Mouse (Mus musculus) limb, embryonic 14.5 days (tissue): Measurements from ENCODE around the gene Kdm2b. TPM values are rescaled to one million over a fixed set of nuclear protein-coding genes. Genes with fewer than 3 reads are reported as not detected.
A peak's percentile ranks its signal among the peaks of the same experiment; 100 is the strongest.

Experiments used
- ATAC-seq: fragments of 200-750 bp; cut with Nextera tagmentation; 2 replicates; pipeline ENCODE4 v1.8.0; 2017; ENCODE audit warnings: low read depth, moderate number of reproducible peaks, moderate TSS enrichment; ENCODE audit not compliant: low FRiP score
- DNase-seq: peaks from one replicate; pipeline ENCODE4 v3.0.0-alpha.2; 2015; ENCODE audit warnings: low spot score
- H3K27ac ChIP-seq: fragments of 300-500 bp; sonication (generic); replicated peaks from 2 replicates; pipeline ENCODE4 v1.5.1; 2014; ENCODE audit warnings: low read depth, mild to moderate bottlenecking, low read length, moderate library complexity, mixed read lengths
- H3K27me3 ChIP-seq: fragments of 300-500 bp; sonication (generic); 2 replicates; pipeline ENCODE4 v1.6.1; 2014; ENCODE audit warnings: low read length, mixed read lengths; ENCODE audit not compliant: control insufficient read depth, insufficient read depth
- H3K36me3 ChIP-seq: fragments of 300-500 bp; sonication (generic); 2 replicates; pipeline ENCODE4 v1.6.1; 2014; ENCODE audit warnings: mild to moderate bottlenecking, low read length, moderate library complexity, mixed read lengths; ENCODE audit not compliant: control insufficient read depth, insufficient read depth
- H3K4me1 ChIP-seq: fragments of 300-500 bp; sonication (generic); 2 replicates; pipeline ENCODE4 v1.6.1; 2014; ENCODE audit warnings: antibody characterized with exemption, low read length, mixed read lengths; ENCODE audit not compliant: control insufficient read depth, insufficient read depth
- H3K4me2 ChIP-seq: fragments of 300-500 bp; sonication (generic); replicated peaks from 2 replicates; pipeline ENCODE4 v1.6.1; 2014; ENCODE audit warnings: low read depth, mild to moderate bottlenecking, low read length, moderate library complexity; ENCODE audit not compliant: severe bottlenecking
- H3K4me3 ChIP-seq: fragments of 300-500 bp; sonication (generic); replicated peaks from 2 replicates; pipeline ENCODE4 v1.5.1; 2014; ENCODE audit warnings: low read length
- H3K9ac ChIP-seq: fragments of 300-500 bp; sonication (generic); 2 replicates; pipeline ENCODE4 v1.6.1; 2014; ENCODE audit warnings: mild to moderate bottlenecking, low read depth, low read length, moderate library complexity; ENCODE audit not compliant: severe bottlenecking
- H3K9me3 ChIP-seq: fragments of 300-500 bp; sonication (generic); 2 replicates; pipeline ENCODE4 v1.6.1; 2016; ENCODE audit warnings: low read length; ENCODE audit not compliant: control insufficient read depth
- POLR2A ChIP-seq: fragments of 200-500 bp; IDR thresholded peaks from 2 replicates; pipeline ENCODE4 v1.8.0; 2012; ENCODE audit warnings: inconsistent platforms, mild to moderate bottlenecking, moderate library complexity, borderline replicate concordance; ENCODE audit not compliant: insufficient read depth, insufficient read length; ENCODE audit errors: extremely low read depth
- WGBS: fragments of 180-500 bp; shearing (Covaris S2); extraction: QIAGEN DNeasy Blood & Tissue Kit; methylation state at CpG from one replicate; pipeline ENCODE4 v1.1.7; 2014; 5-methylcytosine and 5-hydroxymethylcytosine counted together
- polyA plus RNA-seq, 2 experiments: library from polyadenylated mRNA; depleted of rRNA in 1 of 2; stranded (reverse) in 1 of 2; unstranded in 1 of 2; fragments of >200 nt; fragmentation: Nextera tagmentation in 1 of 2; extraction: Ambion mirVana in 1 of 2; gene quantifications; 2 replicates each; pipeline versions ENCODE4 v1.2.1 to v1.2.3; 2012 to 2014

Kdm2b gene
- polyA plus RNA-seq, 2 experiments, result 37.0 to 40.9 TPM

DNA sequence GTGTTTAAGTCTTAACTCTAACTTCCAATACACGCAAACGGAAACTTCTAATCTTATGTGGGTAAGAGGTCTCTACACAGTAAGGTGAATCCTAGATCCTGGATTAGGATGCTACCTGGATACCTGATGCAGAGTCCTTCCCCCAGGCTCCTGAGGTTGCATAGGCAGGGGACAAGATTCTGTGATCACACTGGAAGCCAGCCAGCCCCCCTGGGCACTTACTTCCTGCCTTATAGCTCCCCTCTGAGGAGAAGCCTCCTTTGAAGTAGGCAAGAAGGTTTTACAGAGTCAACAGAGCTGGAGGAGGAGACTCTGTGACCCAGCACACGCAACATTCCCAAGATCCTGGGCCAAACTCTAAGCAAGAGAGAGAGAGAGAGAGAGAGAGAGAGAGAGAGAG lies 63.3 kb downstream of the Kdm2b start:
- Histone ChIP-seq H3K27ac (no peak overlapping the region), H3K9ac (no peak overlapping the region), H3K27me3 (no peaks in the 10 kb centered on the region), H3K36me3 (no peaks in the 10 kb centered on the region), H3K4me2 (no peak overlapping the region), H3K9me3 (no peaks in the 10 kb centered on the region), H3K4me3 (no peak overlapping the region), H3K4me1 (peaks cover 15% of the 10 kb centered on the region)
- 46% methylated on average over 3 of the region's 3 CpGs for WGBS
- no peak for TF ChIP-seq POLR2A
- DNase-seq (no peak), ATAC-seq (no peak)

DNA sequence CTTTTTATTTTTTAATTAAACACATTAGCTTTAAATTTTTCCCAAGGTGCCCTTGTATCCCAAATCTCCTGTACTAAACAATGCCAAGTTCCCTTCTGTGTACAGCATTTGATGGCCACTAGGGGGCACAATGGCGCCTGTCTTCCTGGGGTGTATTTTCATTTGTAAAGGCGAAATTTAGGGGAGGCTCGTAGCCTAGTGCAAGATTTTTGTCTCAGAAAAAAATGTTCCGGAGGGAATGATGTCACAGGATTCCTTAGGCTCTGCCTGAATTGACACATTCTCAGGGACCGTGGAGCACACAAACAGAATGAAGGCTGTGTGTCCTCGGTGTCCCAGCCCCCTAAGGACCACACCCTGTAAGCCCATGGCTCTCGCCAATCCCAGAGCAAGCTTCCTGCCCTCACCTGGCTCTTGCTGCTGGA lies 64.1 kb downstream of the Kdm2b start:
- TF ChIP-seq POLR2A, result no peak
- 19% methylated on average over 7 of the region's 7 CpGs for WGBS

DNA sequence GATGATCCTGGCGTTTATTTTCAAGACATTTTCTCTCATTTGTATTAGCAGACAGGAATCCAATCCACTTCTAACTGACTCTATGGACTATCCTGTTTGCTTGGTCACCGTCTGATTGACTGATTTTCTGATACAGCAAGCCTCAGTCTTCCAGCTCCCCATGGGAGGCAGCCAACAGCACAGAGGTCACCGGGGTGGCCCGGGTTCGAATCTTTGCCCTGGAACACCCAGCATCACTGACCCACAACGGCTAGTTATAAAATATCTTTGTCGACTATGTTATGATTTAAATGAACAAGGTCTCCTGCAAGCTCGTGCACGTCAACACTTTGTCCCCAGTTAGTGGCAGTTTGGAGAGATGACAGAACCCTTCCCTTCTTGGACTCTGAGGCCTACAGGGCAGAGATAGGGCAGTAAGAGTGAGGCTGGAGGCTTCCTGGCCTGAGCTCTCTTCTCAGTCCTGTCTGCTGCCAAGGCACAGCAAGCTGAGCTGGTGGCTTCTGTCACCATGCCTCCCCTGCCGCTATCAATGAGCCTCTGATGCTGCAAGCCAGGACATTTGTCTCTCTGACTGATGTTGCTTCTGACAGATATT lies 65.7 kb downstream of the Kdm2b start:
- Histone ChIP-seq H3K4me2 (no peak overlapping the region), H3K9me3 (no peaks in the 10 kb centered on the region), H3K4me3 (no peak overlapping the region), H3K4me1 (peaks cover 15% of the 10 kb centered on the region), H3K27ac (no peak overlapping the region), H3K9ac (no peak overlapping the region), H3K27me3 (no peaks in the 10 kb centered on the region), H3K36me3 (no peaks in the 10 kb centered on the region; the same call in 1 of the 2 replicates)
- ATAC-seq, result no peak
- no peak for TF ChIP-seq POLR2A
- 87% methylated on average over 10 of the region's 10 CpGs for WGBS
- DNase-seq, result no peak

More for the DNA sequence above, 64.1 kb downstream of the Kdm2b start:
- peak; percentile 77 for DNase-seq
- Histone ChIP-seq H3K4me1 (peaks cover 15% of the 10 kb centered on the region), H3K4me2 (peak overlapping the region; percentile 7; the same call in 1 of the 2 replicates), H3K9me3 (no peaks in the 10 kb centered on the region), H3K36me3 (no peaks in the 10 kb centered on the region; the same call in 1 of the 2 replicates), H3K4me3 (no peak overlapping the region), H3K9ac (no peak overlapping the region), H3K27me3 (no peaks in the 10 kb centered on the region), H3K27ac (no peak overlapping the region)
- ATAC-seq, result peak; percentile 38; the same call in 1 of the 2 replicates

- Histone ChIP-seq H3K4me2 (no peak overlapping the region), H3K4me3 (no peak overlapping the region), H3K27me3 (no peaks in the 10 kb centered on the region), H3K27ac (no peak overlapping the region), H3K4me1 (peaks cover 8% of the 10 kb centered on the region), H3K9ac (no peak overlapping the region), H3K36me3 (no peaks in the 10 kb centered on the region; the same call in 1 of the 2 replicates), H3K9me3 (no peaks in the 10 kb centered on the region)
- no peak for ATAC-seq
- TF ChIP-seq POLR2A, result no peak
- 85% methylated on average over 8 of the region's 8 CpGs for WGBS
- no peak for DNase-seq
These were observed 67.7 kb downstream of the Kdm2b start for GRCm38 (mm10) chr5:122921941-122922340.

DNA sequence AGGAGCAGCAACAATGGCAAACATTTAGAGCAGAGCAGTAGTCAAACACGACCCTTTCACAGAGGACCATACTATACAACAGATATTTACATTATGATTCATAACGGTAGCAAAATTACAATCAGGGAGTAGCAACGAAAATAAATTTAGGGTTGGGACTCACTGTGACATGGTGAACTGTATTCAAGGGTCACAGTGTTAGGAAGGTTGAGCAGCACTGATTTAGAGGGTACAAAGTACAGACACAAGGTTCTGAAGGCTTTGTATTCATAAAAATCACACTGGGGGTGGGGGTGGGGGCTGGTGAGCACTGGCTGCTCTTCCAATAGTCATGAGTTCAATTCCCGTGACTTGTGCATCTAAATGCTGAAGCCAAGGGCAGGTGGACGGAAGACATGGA lies 69.1 kb downstream of the Kdm2b start:
- Histone ChIP-seq H3K9me3 (no peaks in the 10 kb centered on the region), H3K36me3 (no peaks in the 10 kb centered on the region; the same call in 1 of the 2 replicates), H3K4me3 (no peak overlapping the region), H3K27me3 (no peaks in the 10 kb centered on the region), H3K9ac (no peak overlapping the region), H3K4me1 (no peaks in the 10 kb centered on the region), H3K27ac (no peak overlapping the region), H3K4me2 (no peak overlapping the region)
- no peak for TF ChIP-seq POLR2A
- ATAC-seq (no peak), DNase-seq (no peak)
- WGBS, result 92% methylated on average over 5 of the region's 5 CpGs
